Mouse (Mus musculus) lung, adult 2 months (tissue): ENCODE results near the gene Rufy2.

Experiments
- CTCF ChIP-seq: fragments of 200-500 bp; IDR thresholded peaks from 2 replicates; pipeline ENCODE4 v1.5.1; 2011; ENCODE audit warnings: mild to moderate bottlenecking, low read length, control low read depth; ENCODE audit not compliant: insufficient read depth
- POLR2A ChIP-seq: fragments of 200-500 bp; IDR thresholded peaks from 2 replicates; pipeline ENCODE4 v1.6.1; 2011; ENCODE audit warnings: low read depth, mild to moderate bottlenecking, control low read depth, low read length, borderline replicate concordance; ENCODE audit errors: extremely low read depth

- no peak for TF ChIP-seq POLR2A
- TF ChIP-seq CTCF = no peak
Measured at GRCm38 (mm10) chr10:63021702-63022101, 41.7 kb downstream of the Rufy2 start.
